Mouse (Mus musculus) kidney, adult 8-10 months (tissue): ENCODE results near the gene Fst.

Source experiments
- DNase-seq, 2 experiments: peaks; one replicate each; pipeline ENCODE4 v3.0.0; 2022

Fst gene

DNA sequence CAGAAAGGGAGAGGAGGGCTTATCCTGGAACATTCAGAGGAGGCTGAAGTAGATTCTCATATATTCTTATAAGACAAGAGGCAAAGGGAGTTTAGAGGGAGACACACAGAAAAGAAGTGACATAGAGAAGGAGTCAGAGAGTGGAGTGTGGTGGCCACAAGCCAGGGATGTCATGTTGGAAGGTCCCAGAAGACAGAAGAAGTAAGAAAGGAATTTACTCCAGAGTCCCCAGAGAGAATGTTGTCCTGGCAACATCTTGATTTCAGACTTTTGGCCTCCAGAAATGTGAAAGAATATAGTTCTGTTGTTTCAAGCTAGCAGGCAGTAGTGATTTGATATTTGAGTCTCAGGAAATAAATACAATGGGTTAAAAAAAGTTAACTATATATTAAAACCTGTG is 46.4 kb downstream of the Fst start:
- no peak for DNase-seq

DNA sequence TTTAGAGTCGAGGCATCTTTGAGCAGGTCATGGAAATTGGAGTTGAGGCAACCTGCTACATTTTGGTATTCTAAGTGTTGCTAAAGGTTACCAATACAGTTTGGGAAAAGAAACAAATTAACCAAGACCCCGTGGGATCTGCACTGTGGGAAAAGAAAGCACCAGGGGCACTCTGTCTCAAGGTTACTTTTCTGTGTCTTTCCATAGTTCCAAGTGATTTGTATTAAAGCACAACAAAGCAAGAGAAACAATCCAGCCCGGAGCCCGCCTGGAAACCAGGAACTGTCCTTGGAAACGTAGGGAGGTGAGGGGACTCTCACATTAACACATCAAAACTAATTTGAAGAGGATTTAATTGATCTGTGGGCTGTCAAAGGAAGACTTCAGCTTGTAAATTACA is 51.9 kb downstream of the Fst start:
- DNase-seq = no peak

DNA sequence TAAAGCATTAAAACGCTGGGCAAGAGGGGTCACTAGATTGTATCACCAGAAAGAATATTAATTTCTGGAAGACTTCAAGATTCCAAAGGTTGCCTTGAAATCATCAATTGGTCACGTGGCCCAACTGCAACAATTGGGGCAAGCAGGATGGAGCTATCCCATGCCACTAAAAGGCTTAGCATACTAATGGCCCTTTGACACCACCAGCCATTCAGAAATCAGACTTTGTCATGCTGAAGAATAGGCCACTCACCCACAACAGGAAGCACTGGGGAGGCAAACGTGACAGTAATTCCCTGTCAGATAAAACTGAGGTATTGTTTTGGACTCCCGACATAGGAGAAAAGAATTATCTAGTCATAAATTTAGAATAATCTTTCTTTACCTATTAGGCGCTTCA is 52.3 kb downstream of the Fst start:
- no peak for DNase-seq

DNA sequence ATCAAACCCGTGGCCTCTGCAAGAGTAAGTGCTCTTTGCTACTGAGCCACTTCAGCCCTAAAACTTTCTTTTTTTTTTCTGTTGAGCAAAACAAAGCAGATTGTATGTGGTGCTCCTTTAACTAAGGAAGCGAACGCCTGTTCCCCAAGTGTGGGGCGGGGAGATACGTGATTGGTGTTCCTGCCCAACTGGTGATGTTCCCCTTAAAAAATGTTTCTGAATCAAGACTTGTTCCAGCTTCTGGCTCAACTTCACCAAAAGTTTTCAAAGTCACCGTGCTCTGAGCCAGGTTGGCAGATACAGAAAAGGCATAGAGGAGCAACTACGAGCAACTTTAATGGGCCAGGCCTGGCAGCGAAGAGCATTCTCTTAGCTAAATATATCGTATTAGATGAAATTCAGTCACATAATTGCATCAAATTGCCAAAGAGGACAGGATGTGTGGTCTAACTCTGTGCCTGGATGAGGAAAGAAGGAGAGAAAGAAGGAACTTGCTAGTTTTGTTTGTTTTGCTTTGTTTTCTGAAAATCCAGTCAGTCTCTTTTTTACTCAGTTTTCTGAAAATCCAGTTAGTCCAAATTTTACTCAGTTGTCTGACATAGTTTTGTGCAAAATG is 53.5 kb downstream of the Fst start:
- no peak for DNase-seq
